ENCODE assay signal across 31 mouse cellular contexts in the genomic region with DNA sequence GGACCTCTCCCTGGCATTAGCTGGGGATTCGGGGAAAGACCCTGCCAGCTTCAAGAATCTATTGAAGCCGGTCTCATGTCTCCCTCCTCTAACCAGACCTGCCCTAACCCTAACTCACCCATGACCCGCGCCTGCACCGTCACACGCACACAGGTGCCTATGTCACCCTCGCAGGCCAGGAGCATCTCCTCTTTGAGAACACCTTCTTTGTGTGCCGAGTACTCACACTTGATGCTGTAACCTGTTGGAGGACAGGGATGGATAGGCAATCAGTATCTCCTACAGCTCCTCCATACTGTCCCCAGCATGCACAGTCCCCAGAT. TPM values are rescaled to one million over a fixed set of nuclear protein-coding genes. Genes with fewer than 3 reads are reported as not detected.
DNase-seq lines count a peak whose midpoint lies in the region; ATAC-seq and TF ChIP-seq lines count a peak whose summit lies in the region.
"Had no signal": no experiment of that assay in that cellular context is flagged by ENCODE, and none has a peak within 500 bp of the region (broad histone marks: within the 10 kb centered on the region; RNA-seq: fewer than 3 reads in every experiment).

No protein-coding gene starts in this region.

- WGBS in liver, embryonic 12.5 days (ENCODE audit: insufficient replicate concordance) = 93% methylated on average over 8 of the region's 8 CpGs
- WGBS in midbrain, embryonic 11.5 days = 93% methylated on average over 8 of the region's 8 CpGs
- over 99% methylated on average over 8 of the region's 8 CpGs for WGBS in midbrain, postnatal 0 days

- intact Hi-C loops in gastrocnemius, adult 2 months (cut with DNase I) = no loop called here
- intact Hi-C loops in gastrocnemius, postnatal 14 days (cut with DNase I; ENCODE audit: low total_unique reads) = no loop called here

- no peak for ATAC-seq in liver, embryonic 12.5 days
- no peak for ATAC-seq in midbrain, embryonic 11.5 days (ENCODE audit: low FRiP score)
- ATAC-seq in midbrain, postnatal 0 days (ENCODE audit: low FRiP score) = no peak
- ATAC-seq: activated CD4-positive, CD25-positive, alpha-beta regulatory T cell, adult 4 months; forebrain, embryonic 13.5 days; forebrain, embryonic 16.5 days; hindbrain, postnatal 0 days; inflammation-experienced regulatory T-cells, adult 6 months had no signal

- H3K4me1 ChIP-seq in liver, embryonic 12.5 days = peaks cover 59% of the 10 kb centered on the region
- H3K4me1 ChIP-seq in midbrain, embryonic 11.5 days (ENCODE audit: control insufficient read depth, insufficient read depth, low read length) = peaks cover 3% of the 10 kb centered on the region; the same call in 1 of the 2 replicates
- H3K4me1 ChIP-seq in midbrain, postnatal 0 days (ENCODE audit: insufficient read depth, low read length) = no peaks in the 10 kb centered on the region

- H3K36me3 ChIP-seq in liver, embryonic 12.5 days = peaks cover 94% of the 10 kb centered on the region
- peaks cover 30% of the 10 kb centered on the region for H3K36me3 ChIP-seq in midbrain, embryonic 11.5 days (ENCODE audit: control insufficient read depth, insufficient read depth, low read length)
- H3K36me3 ChIP-seq in midbrain, postnatal 0 days (ENCODE audit: insufficient read depth, low read length) = peaks cover 63% of the 10 kb centered on the region

- no peak overlapping the region for H3K9ac ChIP-seq in liver, embryonic 12.5 days
- no peak overlapping the region for H3K9ac ChIP-seq in midbrain, embryonic 11.5 days (ENCODE audit: low read length)
- no peak overlapping the region for H3K9ac ChIP-seq in midbrain, postnatal 0 days (replicated peaks; ENCODE audit: low read length, poor library complexity, severe bottlenecking)
- H3K9ac ChIP-seq: forebrain, embryonic 13.5 days; heart, embryonic 12.5 days; heart, embryonic 15.5 days; hindbrain, embryonic 14.5 days had no signal

- no peak overlapping the region for H3K4me2 ChIP-seq in liver, embryonic 12.5 days
- H3K4me2 ChIP-seq in midbrain, embryonic 11.5 days = no peak overlapping the region
- H3K4me2 ChIP-seq in midbrain, postnatal 0 days (ENCODE audit: low read depth, low read length, poor library complexity, severe bottlenecking) = no peak overlapping the region
- H3K4me2 ChIP-seq: forebrain, embryonic 13.5 days; heart, embryonic 12.5 days; heart, embryonic 15.5 days; hindbrain, embryonic 14.5 days had no signal

- H3K27me3 ChIP-seq in liver, embryonic 12.5 days (replicated peaks) = no peaks in the 10 kb centered on the region
- no peaks in the 10 kb centered on the region for H3K27me3 ChIP-seq in midbrain, embryonic 11.5 days (ENCODE audit: control insufficient read depth, insufficient read depth, low read length)
- no peaks in the 10 kb centered on the region for H3K27me3 ChIP-seq in midbrain, postnatal 0 days (ENCODE audit: insufficient read depth, low read length)
- H3K27me3 ChIP-seq: forebrain, embryonic 13.5 days; heart, embryonic 12.5 days; heart, embryonic 15.5 days had no signal

- H3K9me3 ChIP-seq in liver, embryonic 12.5 days (replicated peaks) = no peaks in the 10 kb centered on the region
- no peaks in the 10 kb centered on the region for H3K9me3 ChIP-seq in midbrain, embryonic 11.5 days (ENCODE audit: control insufficient read depth, low read length)
- H3K9me3 ChIP-seq in midbrain, postnatal 0 days (ENCODE audit: low read length) = no peaks in the 10 kb centered on the region
- H3K9me3 ChIP-seq: forebrain, embryonic 10.5 days; forebrain, embryonic 13.5 days; heart, embryonic 12.5 days; heart, embryonic 15.5 days had no signal

- H3K27ac ChIP-seq in gastrocnemius, adult 2 months = 0 out of 2 replicates have a peak overlapping the region, but pooled peaks have one; percentile 38
- H3K27ac ChIP-seq in liver, embryonic 12.5 days = 0 out of 2 replicates have a peak overlapping the region, but pooled peaks have one; percentile 26
- no peak overlapping the region for H3K27ac ChIP-seq in midbrain, embryonic 11.5 days (ENCODE audit: low read depth, low read length)
- H3K27ac ChIP-seq in midbrain, postnatal 0 days (ENCODE audit: low read depth, low read length) = no peak overlapping the region
- H3K27ac ChIP-seq: forebrain, embryonic 10.5 days; forebrain, embryonic 13.5 days; heart, embryonic 15.5 days; hindbrain, embryonic 14.5 days; hindbrain, postnatal 0 days had no signal

- DNase-seq in gastrocnemius, adult 2 months = no peak
- DNase-seq in gastrocnemius, postnatal 14 days = no peak
- DNase-seq in liver = no peak
- peak; percentile 72 for DNase-seq in midbrain, embryonic 11.5 days (ENCODE audit: low spot score, missing footprints)
- DNase-seq in midbrain, postnatal 0 days (ENCODE audit: low spot score) = no peak
- DNase-seq: adrenal gland, adult 8-10 months; adrenal gland, postnatal 25 days; cerebellum, adult 18-20 months; cerebellum, adult 9-10 months; cerebellum, postnatal 14 days; gastrocnemius, postnatal 25 days; heart, postnatal 10 days had no signal

- H3K4me3 ChIP-seq in gastrocnemius, adult 2 months = no peak overlapping the region
- H3K4me3 ChIP-seq in liver, embryonic 12.5 days = no peak overlapping the region
- H3K4me3 ChIP-seq in midbrain, embryonic 11.5 days (ENCODE audit: low read depth, low read length) = no peak overlapping the region
- H3K4me3 ChIP-seq in midbrain, postnatal 0 days (ENCODE audit: low read depth, low read length) = no peak overlapping the region
- H3K4me3 ChIP-seq: forebrain, embryonic 10.5 days; forebrain, embryonic 13.5 days; heart, embryonic 12.5 days; heart, embryonic 15.5 days had no signal

- TF ChIP-seq CTCF in gastrocnemius, adult 2 months (IDR thresholded peaks at IDR 0.05) = no peak
- no peak for TF ChIP-seq CTCF in midbrain, postnatal 0 days (IDR thresholded peaks at IDR 0.05)

RNA-seq across cellular contexts. Expression of a gene that starts 12.9 kb away (rescaled TPM):
- total RNA-seq in gastrocnemius, adult 2 months (2021) = 1 to 10 TPM; 3.6 to 4.5 TPM
- total RNA-seq in gastrocnemius, postnatal 14 days (2021) = 1 to 10 TPM; 5.8 to 6.2 TPM
- polyA plus RNA-seq in liver, embryonic 12.5 days (2016; fragmentation: Nextera tagmentation; extraction: Ambion mirVana) = 131 and 141 TPM in 2 replicates
- 112 and 122 TPM in 2 replicates for polyA plus RNA-seq in midbrain, embryonic 11.5 days (2014; fragmentation: Nextera tagmentation; extraction: Ambion mirVana)
- 44.8 and 89.5 TPM in 2 replicates for total RNA-seq in midbrain, postnatal 0 days (2014; rRNA removed)
- 59.1 and 60.4 TPM in 2 replicates for polyA plus RNA-seq in midbrain, postnatal 0 days (2015; fragmentation: Nextera tagmentation; extraction: Ambion mirVana)

RNA-seq across cellular contexts. Expression of a gene that starts 13.7 kb away (rescaled TPM):
- not detected for total RNA-seq in gastrocnemius, adult 2 months (2021)
- not detected for total RNA-seq in gastrocnemius, postnatal 14 days (2021)
- not detected in 2 replicates for polyA plus RNA-seq in liver, embryonic 12.5 days (2016; fragmentation: Nextera tagmentation; extraction: Ambion mirVana)
- polyA plus RNA-seq in midbrain, embryonic 11.5 days (2014; fragmentation: Nextera tagmentation; extraction: Ambion mirVana) = not detected in 2 replicates
- not detected in 2 replicates for total RNA-seq in midbrain, postnatal 0 days (2014; rRNA removed)
- polyA plus RNA-seq in midbrain, postnatal 0 days (2015; fragmentation: Nextera tagmentation; extraction: Ambion mirVana) = not detected in 2 replicates
- total RNA-seq: adrenal gland, adult 8-10 months; adrenal gland, postnatal 25 days; ES-E14; gastrocnemius, adult 18-20 months; gastrocnemius, postnatal 25 days; heart, adult 18-20 months; heart, postnatal 10 days; heart, postnatal 4 days; hindbrain, postnatal 0 days had no signal
- polyA plus RNA-seq: activated CD4-positive, CD25-positive, alpha-beta regulatory T cell, adult 4 months; brain, embryonic 14.5 days; embryonic facial prominence, embryonic 11.5 days; embryonic facial prominence, embryonic 14.5 days; forebrain, embryonic 10.5 days; forebrain, embryonic 13.5 days; forebrain, embryonic 16.5 days; gonadal fat pad, adult 2 months; heart, embryonic 12.5 days; heart, embryonic 15.5 days; hindbrain, embryonic 11.5 days; hindbrain, embryonic 14.5 days; hindbrain, postnatal 0 days; inflammation-experienced regulatory T-cells, adult 6 months had no signal

RNA-seq across cellular contexts. Expression of a gene that starts 19.9 kb away (rescaled TPM):
- 10 to 100 TPM; 11.7 to 14.8 TPM for total RNA-seq in gastrocnemius, adult 2 months (2021)
- 10 to 100 TPM; 14.5 to 18.3 TPM for total RNA-seq in gastrocnemius, postnatal 14 days (2021)
- 4.2 TPM in 2 replicates for polyA plus RNA-seq in liver, embryonic 12.5 days (2016; fragmentation: Nextera tagmentation; extraction: Ambion mirVana)
- polyA plus RNA-seq in midbrain, embryonic 11.5 days (2014; fragmentation: Nextera tagmentation; extraction: Ambion mirVana) = 2.9 and 3.3 TPM in 2 replicates
- total RNA-seq in midbrain, postnatal 0 days (2014; rRNA removed) = 10.1 and 11.1 TPM in 2 replicates
- 2.9 and 3.2 TPM in 2 replicates for polyA plus RNA-seq in midbrain, postnatal 0 days (2015; fragmentation: Nextera tagmentation; extraction: Ambion mirVana)

RNA-seq across cellular contexts. Expression of a gene that starts 32.9 kb away (rescaled TPM):
- 10 to 100 TPM; 67.7 to 70.1 TPM for total RNA-seq in gastrocnemius, adult 2 months (2021)
- 10 to 100 TPM; 49.6 to 50.8 TPM for total RNA-seq in gastrocnemius, postnatal 14 days (2021)
- polyA plus RNA-seq in liver, embryonic 12.5 days (2016; fragmentation: Nextera tagmentation; extraction: Ambion mirVana) = 5.9 and 6.5 TPM in 2 replicates
- polyA plus RNA-seq in midbrain, embryonic 11.5 days (2014; fragmentation: Nextera tagmentation; extraction: Ambion mirVana) = 8.7 and 9.5 TPM in 2 replicates
- total RNA-seq in midbrain, postnatal 0 days (2014; rRNA removed) = 98.2 and 103 TPM in 2 replicates
- 11.7 and 13.1 TPM in 2 replicates for polyA plus RNA-seq in midbrain, postnatal 0 days (2015; fragmentation: Nextera tagmentation; extraction: Ambion mirVana)

RNA-seq across cellular contexts. Expression of a gene that starts 39.7 kb away (rescaled TPM):
- 1 to 10 TPM; 1.5 TPM for total RNA-seq in gastrocnemius, adult 2 months (2021)
- total RNA-seq in gastrocnemius, postnatal 14 days (2021) = 1 to 10 TPM; 4.7 to 5.4 TPM
- 172 and 182 TPM in 2 replicates for polyA plus RNA-seq in liver, embryonic 12.5 days (2016; fragmentation: Nextera tagmentation; extraction: Ambion mirVana)
- polyA plus RNA-seq in midbrain, embryonic 11.5 days (2014; fragmentation: Nextera tagmentation; extraction: Ambion mirVana) = 122 and 130 TPM in 2 replicates
- total RNA-seq in midbrain, postnatal 0 days (2014; rRNA removed) = 10.0 and 13.1 TPM in 2 replicates
- polyA plus RNA-seq in midbrain, postnatal 0 days (2015; fragmentation: Nextera tagmentation; extraction: Ambion mirVana) = 14.0 and 15.1 TPM in 2 replicates

Comparison
In these comparisons a context has a peak if more than half of its experiments do, and no peak if none do; other contexts are left out.
1. H3K27ac ChIP-seq: peak in gastrocnemius, adult 2 months (single experiment) and liver, embryonic 12.5 days (single experiment); none in midbrain, embryonic 11.5 days (single experiment) and midbrain, postnatal 0 days (single experiment).